Comparison of ENCODE assay signal across 14 mouse cellular contexts in genomic region chr10:95790771-95791426, GRCm38 (mm10). TPM values are rescaled to one million over a fixed set of nuclear protein-coding genes. Genes with fewer than 3 reads are reported as not detected.
DNase-seq lines count a peak whose midpoint lies in the region; ATAC-seq and TF ChIP-seq lines count a peak whose summit lies in the region.
"Had no signal": no experiment of that assay in that cellular context is flagged by ENCODE, and none has a peak within 500 bp of the region (broad histone marks: within the 10 kb centered on the region; RNA-seq: fewer than 3 reads in every experiment).

No protein-coding gene starts in this region.

- no peak for TF ChIP-seq CTCF in heart, adult 2 months (IDR thresholded peaks at IDR 0.05)
- TF ChIP-seq CTCF in liver, postnatal 0 days (IDR thresholded peaks at IDR 0.05; ENCODE audit: low read depth), result no peak

- ATAC-seq in neural tube, embryonic 15.5 days (ENCODE audit: low FRiP score), result peak; percentile 65; the same call in 1 of the 2 replicates
- no peak for ATAC-seq in liver, postnatal 0 days

- H3K4me2 ChIP-seq in neural tube, embryonic 15.5 days, result no peak overlapping the region
- H3K4me2 ChIP-seq in liver, postnatal 0 days (ENCODE audit: low read depth, low read length), result no peak overlapping the region
- H3K4me2 ChIP-seq: limb, embryonic 15.5 days had no signal

- 61% methylated on average over 15 of the region's 15 CpGs for WGBS in heart, adult 2 months
- 63% methylated on average over 15 of the region's 15 CpGs for WGBS in neural tube, embryonic 15.5 days
- WGBS in liver, postnatal 0 days (ENCODE audit: insufficient replicate concordance), result 68% methylated on average over 15 of the region's 15 CpGs

- no peaks in the 10 kb centered on the region for H3K9me3 ChIP-seq in neural tube, embryonic 15.5 days (replicated peaks)
- H3K9me3 ChIP-seq in liver, postnatal 0 days (ENCODE audit: low read length), result no peaks in the 10 kb centered on the region
- H3K9me3 ChIP-seq: limb, embryonic 15.5 days had no signal

- TF ChIP-seq POLR2A in heart, adult 2 months (IDR thresholded peaks at IDR 0.05; ENCODE audit: insufficient read depth, low read depth, low read length), result no peak

- H3K79me2 ChIP-seq in heart, adult 2 months (replicated peaks; ENCODE audit: control insufficient read depth, insufficient read depth, low read length), result no peaks in the 10 kb centered on the region

- H3K27ac ChIP-seq in heart, adult 2 months, result peak overlapping the region; percentile 65
- no peak overlapping the region for H3K27ac ChIP-seq in neural tube, embryonic 15.5 days (replicated peaks)
- H3K27ac ChIP-seq in liver, postnatal 0 days (ENCODE audit: low read depth), result no peak overlapping the region
- H3K27ac ChIP-seq: layer of hippocampus, adult 2 months; limb, embryonic 15.5 days; stomach, postnatal 0 days had no signal

- DNase-seq in heart, adult 2 months, result peak in 1 of 2 experiments; percentile 26
- DNase-seq in heart, postnatal 14 days, result no peak
- DNase-seq in neural tube, embryonic 10.5 days (ENCODE audit: extremely low spot score, low spot score), result no peak
- peak; percentile 52 to 68 for DNase-seq in cerebellum, postnatal 25 days
- peak; percentile 98 for DNase-seq in retina, postnatal 1 day
- DNase-seq in adrenal gland, adult 8-10 months, result no peak
- DNase-seq in liver, postnatal 0 days, result no peak
- DNase-seq: lung, postnatal 14 days had no signal

- no peak for TF ChIP-seq EP300 in heart, adult 2 months (IDR thresholded peaks at IDR 0.05; ENCODE audit: insufficient read depth, low read depth, low read length)
- no peak for TF ChIP-seq EP300 in liver, postnatal 0 days (IDR thresholded peaks at IDR 0.05; ENCODE audit: low read depth)

- no peak overlapping the region for H3K9ac ChIP-seq in heart, adult 2 months (ENCODE audit: low read depth, low read length)
- H3K9ac ChIP-seq in neural tube, embryonic 15.5 days (replicated peaks), result no peak overlapping the region
- H3K9ac ChIP-seq in liver, postnatal 0 days (replicated peaks), result no peak overlapping the region
- H3K9ac ChIP-seq: limb, embryonic 15.5 days had no signal

- peaks cover 3% of the 10 kb centered on the region for H3K36me3 ChIP-seq in heart, adult 2 months (ENCODE audit: control insufficient read depth, insufficient read depth, low read length)
- no peaks in the 10 kb centered on the region for H3K36me3 ChIP-seq in neural tube, embryonic 15.5 days
- no peaks in the 10 kb centered on the region for H3K36me3 ChIP-seq in liver, postnatal 0 days (replicated peaks; ENCODE audit: insufficient read depth, low read length)
- H3K36me3 ChIP-seq: limb, embryonic 15.5 days had no signal

- no peak overlapping the region for H3K4me3 ChIP-seq in heart, adult 2 months
- H3K4me3 ChIP-seq in neural tube, embryonic 15.5 days (replicated peaks), result no peak overlapping the region
- H3K4me3 ChIP-seq in liver, postnatal 0 days (ENCODE audit: low read depth, low read length), result no peak overlapping the region
- H3K4me3 ChIP-seq: layer of hippocampus, adult 2 months; limb, embryonic 15.5 days; myocyte had no signal

- intact Hi-C loops in heart, adult 2 months (cut with DNase I), result no loop called here
- intact Hi-C loops in heart, postnatal 14 days (cut with DNase I), result no loop called here

- H3K27me3 ChIP-seq in heart, adult 2 months (ENCODE audit: control insufficient read depth, insufficient read depth, low read length), result no peaks in the 10 kb centered on the region
- no peaks in the 10 kb centered on the region for H3K27me3 ChIP-seq in neural tube, embryonic 15.5 days (replicated peaks)
- no peaks in the 10 kb centered on the region for H3K27me3 ChIP-seq in liver, postnatal 0 days (ENCODE audit: insufficient read depth, low read length)
- H3K27me3 ChIP-seq: limb, embryonic 15.5 days had no signal

- H3K4me1 ChIP-seq in heart, adult 2 months (ENCODE audit: control insufficient read depth, insufficient read depth, low read length), result no peaks in the 10 kb centered on the region; the same call in 1 of the 2 replicates
- no peaks in the 10 kb centered on the region for H3K4me1 ChIP-seq in neural tube, embryonic 15.5 days
- no peaks in the 10 kb centered on the region for H3K4me1 ChIP-seq in liver, postnatal 0 days (ENCODE audit: insufficient read depth)
- H3K4me1 ChIP-seq: limb, embryonic 15.5 days had no signal

RNA-seq across cellular contexts. Expression of gene Gm33543, which starts 51.8 kb away (rescaled TPM):
- total RNA-seq in heart, adult 2 months (2021), result 1 to 10 TPM; 4.1 to 4.7 TPM
- polyA plus RNA-seq in heart, adult 2 months (2012; rRNA removed), result 2.1 and 6.6 TPM in 2 replicates
- total RNA-seq in heart, postnatal 14 days (2021), result 1 to 10 TPM; 2.0 to 3.1 TPM
- polyA plus RNA-seq in neural tube, embryonic 15.5 days (2015; fragmentation: Nextera tagmentation; extraction: Ambion mirVana), result not detected in 2 replicates
- not detected for total RNA-seq in adrenal gland, adult 8-10 months (2022)
- polyA plus RNA-seq in liver, postnatal 0 days (2015; fragmentation: Nextera tagmentation; extraction: Ambion mirVana), result 1.2 and 1.4 TPM in 2 replicates
- total RNA-seq: layer of hippocampus, adult 2 months had no signal
- polyA plus RNA-seq: intestine, embryonic 14.5 days; limb, embryonic 15.5 days; myocyte; stomach, postnatal 0 days had no signal

Comparison
In these comparisons a context has a peak if more than half of its experiments do, and no peak if none do; other contexts are left out.
1. DNase-seq: peak in cerebellum, postnatal 25 days (2 of 2) and retina, postnatal 1 day (single experiment); none in heart, postnatal 14 days (0 of 2), neural tube, embryonic 10.5 days (single experiment), adrenal gland, adult 8-10 months (single experiment) and liver, postnatal 0 days (single experiment).